In the genomic region with DNA sequence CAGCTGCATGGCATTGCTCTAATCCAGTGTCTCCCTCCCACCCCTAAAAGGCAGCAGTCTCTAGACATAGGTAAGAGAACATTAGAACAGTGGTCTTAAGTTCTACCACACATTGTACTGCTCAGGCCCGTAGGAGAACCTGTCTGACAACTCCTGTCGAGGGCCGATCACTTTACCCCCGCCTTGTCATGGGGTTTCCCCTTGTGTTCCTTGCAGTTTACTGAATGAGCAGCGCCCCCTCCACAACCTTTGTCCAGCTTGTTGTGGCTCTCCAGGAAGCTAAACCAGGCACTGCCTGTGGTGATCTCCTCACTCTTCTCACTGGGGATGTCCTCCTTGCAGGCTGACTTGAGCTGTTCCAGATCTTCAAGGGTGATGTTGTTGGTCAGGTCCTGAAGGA, we compare ENCODE assay signal across 13 mouse cellular contexts. TPM values are rescaled to one million over a fixed set of nuclear protein-coding genes. Genes with fewer than 3 reads are reported as not detected.
DNase-seq lines count a peak whose midpoint lies in the region; ATAC-seq and TF ChIP-seq lines count a peak whose summit lies in the region.
"Had no signal": no experiment of that assay in that cellular context is flagged by ENCODE, and none has a peak within 500 bp of the region (broad histone marks: within the 10 kb centered on the region; RNA-seq: fewer than 3 reads in every experiment).

No protein-coding gene starts in this region.

- H3K27ac ChIP-seq in lung, embryonic 15.5 days: peak overlapping the region; percentile 48; the same call in 1 of the 2 replicates
- peak overlapping the region; percentile 95 for H3K27ac ChIP-seq in forebrain, embryonic 11.5 days (ENCODE audit: low read depth, low read length)
- H3K27ac ChIP-seq in hindbrain, embryonic 11.5 days (ENCODE audit: low read depth, low read length): peak overlapping the region; percentile 63
- H3K27ac ChIP-seq in midbrain, postnatal 0 days (ENCODE audit: low read depth, low read length): peak overlapping the region; percentile 19; the same call in 1 of the 2 replicates
- H3K27ac ChIP-seq: liver, embryonic 12.5 days had no signal

- no peak for DNase-seq in lung, postnatal 10 days
- DNase-seq in forebrain, embryonic 11.5 days (ENCODE audit: low spot score): no peak
- DNase-seq in hindbrain, embryonic 11.5 days (ENCODE audit: low spot score): no peak
- DNase-seq in midbrain, postnatal 0 days (ENCODE audit: low spot score): no peak
- no peak for DNase-seq in right cerebral cortex, postnatal 14 days
- DNase-seq: adrenal gland, postnatal 36 days had no signal

- WGBS in lung, embryonic 15.5 days: 73% methylated on average over 5 of the region's 5 CpGs
- whole genome bisulfite sequencing in forebrain, embryonic 11.5 days: 76% methylated on average over 5 of the region's 5 CpGs
- 72% methylated on average over 5 of the region's 5 CpGs for WGBS in hindbrain, embryonic 11.5 days
- WGBS in midbrain, postnatal 0 days: 65% methylated on average over 5 of the region's 5 CpGs

- no peak overlapping the region for H3K4me2 ChIP-seq in lung, embryonic 15.5 days
- H3K4me2 ChIP-seq in forebrain, embryonic 11.5 days (ENCODE audit: low read depth, low read length, severe bottlenecking): peak overlapping the region; percentile 29; the same call in 1 of the 2 replicates
- H3K4me2 ChIP-seq in hindbrain, embryonic 11.5 days (replicated peaks; ENCODE audit: low read depth, low read length): 0 out of 2 replicates have a peak overlapping the region, but pooled peaks have one; percentile 9
- H3K4me2 ChIP-seq in midbrain, postnatal 0 days (ENCODE audit: low read depth, low read length, poor library complexity, severe bottlenecking): 0 out of 2 replicates have a peak overlapping the region, but pooled peaks have one; percentile 56
- H3K4me2 ChIP-seq: liver, embryonic 12.5 days had no signal

- ATAC-seq in lung, embryonic 15.5 days (ENCODE audit: borderline replicate concordance, extremely low read depth, low FRiP score, low TSS enrichment): no peak
- ATAC-seq in forebrain, embryonic 11.5 days (replicated peaks; ENCODE audit: low FRiP score): no peak
- ATAC-seq in hindbrain, embryonic 11.5 days (ENCODE audit: low FRiP score): no peak
- ATAC-seq in midbrain, postnatal 0 days (ENCODE audit: low FRiP score): no peak
- no peak for ATAC-seq in inflammation-experienced regulatory T-cells, adult 6 months
- no peak for ATAC-seq in erythroblast, adult 5-6 weeks (replicated peaks; ENCODE audit: low FRiP score, poor library complexity, severe bottlenecking)
- ATAC-seq: liver, embryonic 12.5 days had no signal

- H3K4me3 ChIP-seq in lung, embryonic 15.5 days: no peak overlapping the region
- no peak overlapping the region for H3K4me3 ChIP-seq in forebrain, embryonic 11.5 days (ENCODE audit: low read depth, low read length)
- no peak overlapping the region for H3K4me3 ChIP-seq in hindbrain, embryonic 11.5 days (ENCODE audit: low read depth, low read length)
- no peak overlapping the region for H3K4me3 ChIP-seq in midbrain, postnatal 0 days (ENCODE audit: low read depth, low read length)
- H3K4me3 ChIP-seq: liver, embryonic 12.5 days; myocyte had no signal

- H3K36me3 ChIP-seq in lung, embryonic 15.5 days: peaks cover 51% of the 10 kb centered on the region
- peaks cover 23% of the 10 kb centered on the region for H3K36me3 ChIP-seq in forebrain, embryonic 11.5 days (ENCODE audit: control insufficient read depth, insufficient read depth, low read length)
- peaks cover 16% of the 10 kb centered on the region for H3K36me3 ChIP-seq in hindbrain, embryonic 11.5 days (ENCODE audit: control insufficient read depth, insufficient read depth, low read length)
- H3K36me3 ChIP-seq in midbrain, postnatal 0 days (ENCODE audit: insufficient read depth, low read length): peaks cover 36% of the 10 kb centered on the region

- no peaks in the 10 kb centered on the region for H3K9me3 ChIP-seq in lung, embryonic 15.5 days
- H3K9me3 ChIP-seq in forebrain, embryonic 11.5 days (ENCODE audit: control insufficient read depth, low read length): no peaks in the 10 kb centered on the region
- no peaks in the 10 kb centered on the region for H3K9me3 ChIP-seq in hindbrain, embryonic 11.5 days (ENCODE audit: control insufficient read depth, low read length)
- no peaks in the 10 kb centered on the region for H3K9me3 ChIP-seq in midbrain, postnatal 0 days (ENCODE audit: low read length)
- H3K9me3 ChIP-seq: liver, embryonic 12.5 days had no signal

- peaks cover 53% of the 10 kb centered on the region for H3K4me1 ChIP-seq in lung, embryonic 15.5 days
- peaks cover 45% of the 10 kb centered on the region for H3K4me1 ChIP-seq in forebrain, embryonic 11.5 days (replicated peaks; ENCODE audit: control insufficient read depth, insufficient read depth, low read length)
- H3K4me1 ChIP-seq in hindbrain, embryonic 11.5 days (replicated peaks; ENCODE audit: control insufficient read depth, insufficient read depth, low read length): peaks cover 27% of the 10 kb centered on the region
- H3K4me1 ChIP-seq in midbrain, postnatal 0 days (ENCODE audit: insufficient read depth, low read length): peaks cover 39% of the 10 kb centered on the region

- no peak overlapping the region for H3K9ac ChIP-seq in lung, embryonic 15.5 days
- peak overlapping the region; percentile 35; the same call in 1 of the 2 replicates for H3K9ac ChIP-seq in forebrain, embryonic 11.5 days (ENCODE audit: low read length)
- H3K9ac ChIP-seq in hindbrain, embryonic 11.5 days (ENCODE audit: low read depth, low read length): 0 out of 2 replicates have a peak overlapping the region, but pooled peaks have one; percentile 29
- H3K9ac ChIP-seq in midbrain, postnatal 0 days (replicated peaks; ENCODE audit: low read length, poor library complexity, severe bottlenecking): no peak overlapping the region
- H3K9ac ChIP-seq: liver, embryonic 12.5 days had no signal

- TF ChIP-seq CTCF in midbrain, postnatal 0 days (IDR thresholded peaks at IDR 0.05): no peak

- H3K27me3 ChIP-seq in lung, embryonic 15.5 days: no peaks in the 10 kb centered on the region
- H3K27me3 ChIP-seq in forebrain, embryonic 11.5 days (ENCODE audit: control insufficient read depth, insufficient read depth, low read length): no peaks in the 10 kb centered on the region
- H3K27me3 ChIP-seq in hindbrain, embryonic 11.5 days (ENCODE audit: control insufficient read depth, insufficient read depth, low read length): no peaks in the 10 kb centered on the region
- no peaks in the 10 kb centered on the region for H3K27me3 ChIP-seq in midbrain, postnatal 0 days (ENCODE audit: insufficient read depth, low read length)

RNA-seq across cellular contexts. Expression of gene Pea15a, which starts 6.4 kb away (rescaled TPM):
- 142 and 146 TPM in 2 replicates for polyA plus RNA-seq in lung, embryonic 15.5 days (2015; fragmentation: Nextera tagmentation; extraction: Ambion mirVana)
- polyA plus RNA-seq in forebrain, embryonic 11.5 days (2014; fragmentation: Nextera tagmentation; extraction: Ambion mirVana): 371 and 409 TPM in 2 replicates
- polyA plus RNA-seq in hindbrain, embryonic 11.5 days (2014; fragmentation: Nextera tagmentation; extraction: Ambion mirVana): 283 and 321 TPM in 2 replicates
- 311 and 342 TPM in 2 replicates for total RNA-seq in midbrain, postnatal 0 days (2014; rRNA removed)
- polyA plus RNA-seq in midbrain, postnatal 0 days (2015; fragmentation: Nextera tagmentation; extraction: Ambion mirVana): 501 and 555 TPM in 2 replicates
- polyA plus RNA-seq in inflammation-experienced regulatory T-cells, adult 6 months (2017; shearing (Covaris generic)): 10 to 100 TPM; 46.0 to 50.6 (median 47.6) TPM
- 2.5 and 3.1 TPM in 2 replicates for total RNA-seq in erythroblast, adult 5-6 weeks (2015; ENCODE audit: low replicate concordance)
- total RNA-seq in erythroblast, adult 5-6 weeks (2017; ENCODE audit: low replicate concordance): 2.6 and 5.4 TPM in 2 replicates

RNA-seq across cellular contexts. Expression of gene Casq1, which starts 19.5 kb away (rescaled TPM):
- 8.5 and 10.0 TPM in 2 replicates for polyA plus RNA-seq in lung, embryonic 15.5 days (2015; fragmentation: Nextera tagmentation; extraction: Ambion mirVana)
- polyA plus RNA-seq in forebrain, embryonic 11.5 days (2014; fragmentation: Nextera tagmentation; extraction: Ambion mirVana): 1.1 and 2.0 TPM in 2 replicates
- 1.4 and 2.5 TPM in 2 replicates for polyA plus RNA-seq in hindbrain, embryonic 11.5 days (2014; fragmentation: Nextera tagmentation; extraction: Ambion mirVana)
- 0.99 TPM in 1 of 2 replicates, not detected in the other for total RNA-seq in midbrain, postnatal 0 days (2014; rRNA removed)
- 1.3 and 2.2 TPM in 2 replicates for polyA plus RNA-seq in midbrain, postnatal 0 days (2015; fragmentation: Nextera tagmentation; extraction: Ambion mirVana)
- polyA plus RNA-seq in inflammation-experienced regulatory T-cells, adult 6 months (2017; shearing (Covaris generic)): not detected
- total RNA-seq in erythroblast, adult 5-6 weeks (2015; ENCODE audit: low replicate concordance): not detected in 2 replicates
- not detected in 2 replicates for total RNA-seq in erythroblast, adult 5-6 weeks (2017; ENCODE audit: low replicate concordance)
- total RNA-seq: MEL had no signal

RNA-seq across cellular contexts. Expression of gene Dcaf8, which starts 52.3 kb away (rescaled TPM):
- 131 and 134 TPM in 2 replicates for polyA plus RNA-seq in lung, embryonic 15.5 days (2015; fragmentation: Nextera tagmentation; extraction: Ambion mirVana)
- 116 and 118 TPM in 2 replicates for polyA plus RNA-seq in forebrain, embryonic 11.5 days (2014; fragmentation: Nextera tagmentation; extraction: Ambion mirVana)
- polyA plus RNA-seq in hindbrain, embryonic 11.5 days (2014; fragmentation: Nextera tagmentation; extraction: Ambion mirVana): 87.8 and 96.0 TPM in 2 replicates
- total RNA-seq in midbrain, postnatal 0 days (2014; rRNA removed): 64.6 and 72.8 TPM in 2 replicates
- polyA plus RNA-seq in midbrain, postnatal 0 days (2015; fragmentation: Nextera tagmentation; extraction: Ambion mirVana): 66.8 and 67.6 TPM in 2 replicates
- 10 to 100 TPM; 46.7 to 99.2 (median 78.4) TPM for polyA plus RNA-seq in inflammation-experienced regulatory T-cells, adult 6 months (2017; shearing (Covaris generic))
- total RNA-seq in erythroblast, adult 5-6 weeks (2015; ENCODE audit: low replicate concordance): 226 and 232 TPM in 2 replicates
- total RNA-seq in erythroblast, adult 5-6 weeks (2017; ENCODE audit: low replicate concordance): 600 and 738 TPM in 2 replicates

RNA-seq across cellular contexts. Expression of gene Atp1a4, which starts 58.1 kb away (rescaled TPM):
- not detected in 2 replicates for polyA plus RNA-seq in lung, embryonic 15.5 days (2015; fragmentation: Nextera tagmentation; extraction: Ambion mirVana)
- 0.08 TPM in 1 of 2 replicates, not detected in the other for polyA plus RNA-seq in forebrain, embryonic 11.5 days (2014; fragmentation: Nextera tagmentation; extraction: Ambion mirVana)
- polyA plus RNA-seq in hindbrain, embryonic 11.5 days (2014; fragmentation: Nextera tagmentation; extraction: Ambion mirVana): 0.06 TPM in 1 of 2 replicates, not detected in the other
- total RNA-seq in midbrain, postnatal 0 days (2014; rRNA removed): 0.05 and 0.14 TPM in 2 replicates
- 0.05 TPM in 1 of 2 replicates, not detected in the other for polyA plus RNA-seq in midbrain, postnatal 0 days (2015; fragmentation: Nextera tagmentation; extraction: Ambion mirVana)
- not detected for polyA plus RNA-seq in inflammation-experienced regulatory T-cells, adult 6 months (2017; shearing (Covaris generic))
- total RNA-seq in erythroblast, adult 5-6 weeks (2015; ENCODE audit: low replicate concordance): not detected in 2 replicates
- not detected in 2 replicates for total RNA-seq in erythroblast, adult 5-6 weeks (2017; ENCODE audit: low replicate concordance)
- total RNA-seq: layer of hippocampus, adult 8-10 months; MEL had no signal
- polyA plus RNA-seq: liver, embryonic 12.5 days had no signal

Comparison
In these comparisons a context has a peak if more than half of its experiments do, and no peak if none do; other contexts are left out.
1. H3K27ac ChIP-seq: peak in every context shown above with its lines; median percentile 95 in forebrain, embryonic 11.5 days; 63 in hindbrain, embryonic 11.5 days; 48 in lung, embryonic 15.5 days; 19 in midbrain, postnatal 0 days.
2. H3K9ac ChIP-seq: peak in forebrain, embryonic 11.5 days (single experiment) and hindbrain, embryonic 11.5 days (single experiment); none in lung, embryonic 15.5 days (single experiment) and midbrain, postnatal 0 days (single experiment).